Mouse (Mus musculus) kidney, adult 2 months (tissue): ENCODE results near the gene Rbks.

Source experiments
- CTCF ChIP-seq: fragments of 200-500 bp; conservative IDR thresholded peaks from 2 replicates; pipeline ENCODE4 v1.5.1; 2011; ENCODE audit warnings: low read depth, mild to moderate bottlenecking, control low read depth, low read length, moderate library complexity, mixed read lengths; ENCODE audit not compliant: insufficient read depth, insufficient read length
- POLR2A ChIP-seq: fragments of 200-500 bp; IDR thresholded peaks from one replicate; pipeline ENCODE4 v1.6.1; 2011; ENCODE audit warnings: low read depth, low read length, control low read depth

GRCm38 (mm10) chr5:31610376-31611086 is 86.9 kb downstream of the Rbks start:
- TF ChIP-seq CTCF (no peak), POLR2A (no peak)
